In the genomic region with DNA sequence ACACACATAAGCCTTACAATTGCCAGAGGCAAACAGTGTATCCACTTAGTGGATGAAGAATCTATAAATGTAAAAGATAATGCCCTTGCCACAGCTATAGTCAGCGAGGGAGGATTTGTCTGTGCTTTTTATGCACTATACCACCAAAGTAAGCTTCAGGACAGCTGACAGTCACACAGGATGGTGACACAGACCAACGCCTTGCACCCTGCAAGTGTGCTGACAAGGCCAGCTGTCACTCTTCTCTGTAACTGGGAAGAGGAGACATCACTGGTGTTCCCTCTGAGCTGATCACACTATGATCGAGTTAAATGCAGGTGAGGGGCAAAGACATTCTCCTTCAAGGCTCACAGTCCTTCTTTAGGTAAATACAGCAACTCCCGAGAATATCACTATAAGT, we compare ENCODE assay signal across 21 mouse cellular contexts. TPM values are rescaled to one million over a fixed set of nuclear protein-coding genes. Genes with fewer than 3 reads are reported as not detected.
DNase-seq lines count a peak whose midpoint lies in the region; ATAC-seq and TF ChIP-seq lines count a peak whose summit lies in the region.
"Had no signal": no experiment of that assay in that cellular context is flagged by ENCODE, and none has a peak within 500 bp of the region (broad histone marks: within the 10 kb centered on the region; RNA-seq: fewer than 3 reads in every experiment).

No protein-coding gene starts in this region.

- no peaks in the 10 kb centered on the region for H3K27me3 ChIP-seq in heart, embryonic 13.5 days (replicated peaks)
- no peaks in the 10 kb centered on the region for H3K27me3 ChIP-seq in hindbrain, postnatal 0 days (ENCODE audit: insufficient read depth, low read length)
- no peaks in the 10 kb centered on the region for H3K27me3 ChIP-seq in hindbrain, embryonic 12.5 days
- H3K27me3 ChIP-seq in myocyte (ENCODE audit: control insufficient read depth, insufficient read depth, insufficient read length): no peaks in the 10 kb centered on the region
- H3K27me3 ChIP-seq: CH12.LX; embryonic facial prominence, embryonic 12.5 days; forebrain, embryonic 13.5 days; forebrain, embryonic 15.5 days; Patski had no signal

- 0 out of 2 replicates have a peak, but pooled peaks cover 3% of the 10 kb centered on the region for H3K36me3 ChIP-seq in heart, embryonic 13.5 days
- H3K36me3 ChIP-seq in hindbrain, postnatal 0 days (ENCODE audit: insufficient read depth, low read length): no peaks in the 10 kb centered on the region
- no peaks in the 10 kb centered on the region for H3K36me3 ChIP-seq in hindbrain, embryonic 12.5 days
- H3K36me3 ChIP-seq in myocyte (ENCODE audit: control insufficient read depth, insufficient read depth): no peaks in the 10 kb centered on the region
- H3K36me3 ChIP-seq: embryonic facial prominence, embryonic 10.5 days; embryonic facial prominence, embryonic 12.5 days; forebrain, embryonic 15.5 days had no signal

- H3K4me2 ChIP-seq in heart, embryonic 13.5 days: no peak overlapping the region
- H3K4me2 ChIP-seq in hindbrain, postnatal 0 days (ENCODE audit: low read depth, low read length): no peak overlapping the region
- H3K4me2 ChIP-seq in hindbrain, embryonic 12.5 days (replicated peaks): no peak overlapping the region
- H3K4me2 ChIP-seq in myocyte (ENCODE audit: low read depth): no peak overlapping the region
- H3K4me2 ChIP-seq: embryonic facial prominence, embryonic 12.5 days; forebrain, embryonic 13.5 days; forebrain, embryonic 15.5 days had no signal

- peak overlapping the region; percentile 40; the same call in 1 of the 2 replicates for H3K9ac ChIP-seq in heart, embryonic 13.5 days
- H3K9ac ChIP-seq in hindbrain, postnatal 0 days (replicated peaks; ENCODE audit: low read length): no peak overlapping the region
- no peak overlapping the region for H3K9ac ChIP-seq in hindbrain, embryonic 12.5 days
- H3K9ac ChIP-seq: embryonic facial prominence, embryonic 12.5 days; forebrain, embryonic 13.5 days; forebrain, embryonic 15.5 days; forebrain, postnatal 0 days had no signal

- H3K27ac ChIP-seq in heart, embryonic 13.5 days (replicated peaks): no peak overlapping the region
- H3K27ac ChIP-seq in hindbrain, postnatal 0 days: no peak overlapping the region
- H3K27ac ChIP-seq in hindbrain, embryonic 12.5 days: no peak overlapping the region
- H3K27ac ChIP-seq: embryonic facial prominence, embryonic 10.5 days; embryonic facial prominence, embryonic 12.5 days; forebrain, embryonic 13.5 days; forebrain, embryonic 15.5 days had no signal

- no peaks in the 10 kb centered on the region for H3K9me3 ChIP-seq in heart, embryonic 13.5 days
- H3K9me3 ChIP-seq in hindbrain, postnatal 0 days (ENCODE audit: low read length): no peaks in the 10 kb centered on the region
- H3K9me3 ChIP-seq in hindbrain, embryonic 12.5 days (replicated peaks): no peaks in the 10 kb centered on the region
- H3K9me3 ChIP-seq: embryonic facial prominence, embryonic 10.5 days; embryonic facial prominence, embryonic 12.5 days; forebrain, embryonic 13.5 days; forebrain, embryonic 15.5 days; G1E had no signal

- TF ChIP-seq CTCF in hindbrain, postnatal 0 days (IDR thresholded peaks at IDR 0.05; ENCODE audit: low read depth): no peak

- H3K79me2 ChIP-seq in myocyte (ENCODE audit: control insufficient read depth, insufficient read depth): no peaks in the 10 kb centered on the region

- TF ChIP-seq POLR2A in myocyte (IDR thresholded peaks at IDR 0.05; ENCODE audit: insufficient read length, low read depth): no peak

- no peak overlapping the region for H3ac ChIP-seq in myocyte (ENCODE audit: control insufficient read depth, insufficient read length)

- ATAC-seq in cerebellum, adult (ENCODE audit: insufficient number of reproducible peaks, low FRiP score, low TSS enrichment): 0 out of 2 replicates have a peak, but pooled peaks have one; percentile 22
- ATAC-seq in heart, embryonic 13.5 days (ENCODE audit: extremely low read depth, insufficient number of reproducible peaks, low FRiP score, low TSS enrichment): no peak
- ATAC-seq in hindbrain, postnatal 0 days: 0 out of 2 replicates have a peak, but pooled peaks have one; percentile 12
- no peak for ATAC-seq in hindbrain, embryonic 12.5 days (ENCODE audit: low FRiP score)
- ATAC-seq: activated CD4-positive, CD25-positive, alpha-beta regulatory T cell, adult 4 months; CD4-positive, CD25-positive, alpha-beta regulatory T cell, adult 4 months; forebrain, embryonic 13.5 days; forebrain, embryonic 15.5 days; forebrain, postnatal 0 days; Patski had no signal

- DNase-seq in cerebellum, postnatal 14 days: no peak
- DNase-seq in heart, adult 18-20 months: no peak
- DNase-seq in hindbrain, postnatal 0 days (ENCODE audit: low spot score): no peak
- DNase-seq: adrenal gland, adult 8-10 months; adrenal gland, postnatal 14 days; adrenal gland, postnatal 36 days; B cell, adult 2 months; forebrain, postnatal 0 days had no signal

- 53% methylated on average over 4 of the region's 4 CpGs for WGBS in heart, embryonic 13.5 days
- 73% methylated on average over 4 of the region's 4 CpGs for WGBS in hindbrain, postnatal 0 days
- WGBS in hindbrain, embryonic 12.5 days: 83% methylated on average over 4 of the region's 4 CpGs

- no peak overlapping the region for H3K4me3 ChIP-seq in heart, embryonic 13.5 days
- no peak overlapping the region for H3K4me3 ChIP-seq in hindbrain, postnatal 0 days (ENCODE audit: low read length)
- H3K4me3 ChIP-seq in hindbrain, embryonic 12.5 days: no peak overlapping the region
- H3K4me3 ChIP-seq in myocyte: no peak overlapping the region
- H3K4me3 ChIP-seq: embryonic facial prominence, embryonic 10.5 days; embryonic facial prominence, embryonic 12.5 days; forebrain, embryonic 13.5 days; forebrain, embryonic 15.5 days had no signal

- H3K4me1 ChIP-seq in heart, embryonic 13.5 days: peaks cover 64% of the 10 kb centered on the region
- no peaks in the 10 kb centered on the region for H3K4me1 ChIP-seq in hindbrain, postnatal 0 days (ENCODE audit: insufficient read depth, low read length)
- H3K4me1 ChIP-seq in hindbrain, embryonic 12.5 days: no peaks in the 10 kb centered on the region
- H3K4me1 ChIP-seq: forebrain, embryonic 13.5 days had no signal

TF ChIP-seq in myocyte, 11 proteins besides CTCF, POLR2A, EP300 and RAD21:
- TF ChIP-seq MYOG (IDR thresholded peaks at IDR 0.05; ENCODE audit: control insufficient read depth in 1 of 3, insufficient read depth in 1 of 3, insufficient read length in 2 of 3, low read depth in 2 of 3) (peak; percentile 38 to 81 (median 72)), USF1 (IDR thresholded peaks at IDR 0.05; ENCODE audit: low read depth) (no peak), MYOD1 (IDR thresholded peaks at IDR 0.05; ENCODE audit: control insufficient read depth in 1 of 3, insufficient read length in 2 of 3, low read depth in 2 of 3) (peak in 2 of 3 experiments; percentile 23 to 85)

RNA-seq across cellular contexts. Expression of gene Sgms1, which starts 56.0 kb away (rescaled TPM):
- polyA plus RNA-seq in heart, embryonic 13.5 days (2015; fragmentation: Nextera tagmentation; extraction: Ambion mirVana): 33.3 and 39.8 TPM in 2 replicates
- 10 to 100 TPM; 55.3 to 63.9 TPM for total RNA-seq in heart, adult 18-20 months (2021)
- 30.9 and 32.5 TPM in 2 replicates for total RNA-seq in hindbrain, postnatal 0 days (2014; rRNA removed)
- polyA plus RNA-seq in hindbrain, postnatal 0 days (2015; fragmentation: Nextera tagmentation; extraction: Ambion mirVana): 23.2 and 23.3 TPM in 2 replicates
- polyA plus RNA-seq in hindbrain, embryonic 12.5 days (2016; fragmentation: Nextera tagmentation; extraction: Ambion mirVana): 18.1 and 19.2 TPM in 2 replicates
- polyA plus RNA-seq in myocyte (2012; fragmentation: generic; extraction: Trizol): 8.5 TPM

Comparison
In these comparisons a context has a peak if more than half of its experiments do, and no peak if none do; other contexts are left out.
1. ATAC-seq: peak in cerebellum, adult (single experiment) and hindbrain, postnatal 0 days (single experiment); none in heart, embryonic 13.5 days (single experiment) and hindbrain, embryonic 12.5 days (single experiment).